Mouse (Mus musculus) lung, embryonic 16.5 days (tissue): ENCODE results near the gene Spata31d1d. TPM values are rescaled to one million over a fixed set of nuclear protein-coding genes. Genes with fewer than 3 reads are reported as not detected.

Source experiments
- ATAC-seq: fragments of 200-750 bp; cut with Nextera tagmentation; 2 replicates; pipeline ENCODE4 v1.8.0; 2017; ENCODE audit warnings: low read depth, mild to moderate bottlenecking, moderate library complexity
- H3K27ac ChIP-seq: fragments of 300-500 bp; sonication (generic); 2 replicates; pipeline ENCODE4 v1.5.1; 2014; ENCODE audit warnings: mild to moderate bottlenecking, control low read depth, low read length
- H3K27me3 ChIP-seq: fragments of 300-500 bp; sonication (generic); 2 replicates; pipeline ENCODE4 v1.6.1; 2014; ENCODE audit warnings: low read depth, low read length, mixed read lengths; ENCODE audit not compliant: control insufficient read depth, insufficient read depth
- H3K36me3 ChIP-seq: fragments of 300-500 bp; sonication (generic); 2 replicates; pipeline ENCODE4 v1.6.1; 2014; ENCODE audit warnings: low read length; ENCODE audit not compliant: control insufficient read depth, insufficient read depth
- H3K4me1 ChIP-seq: fragments of 300-500 bp; sonication (generic); replicated peaks from 2 replicates; pipeline ENCODE4 v1.6.1; 2014; ENCODE audit warnings: low read length, mixed read lengths; ENCODE audit not compliant: control insufficient read depth, insufficient read depth
- H3K4me2 ChIP-seq: fragments of 300-500 bp; sonication (generic); 2 replicates; pipeline ENCODE4 v1.6.1; 2014; ENCODE audit warnings: low read depth, low read length, control low read depth
- H3K4me3 ChIP-seq: fragments of 300-500 bp; sonication (generic); 2 replicates; pipeline ENCODE4 v1.5.1; 2014; ENCODE audit warnings: mild to moderate bottlenecking, low read length, control low read depth
- H3K9ac ChIP-seq: fragments of 300-500 bp; sonication (generic); 2 replicates; pipeline ENCODE4 v1.6.1; 2014; ENCODE audit warnings: low read length, control low read depth
- H3K9me3 ChIP-seq: fragments of 300-500 bp; sonication (generic); 2 replicates; pipeline ENCODE4 v1.6.1; 2016; ENCODE audit warnings: low read length; ENCODE audit not compliant: control insufficient read depth
- WGBS: fragments of 180-500 bp; shearing (Covaris S2); extraction: QIAGEN DNeasy Blood & Tissue Kit; methylation state at CpG from one replicate; pipeline ENCODE4 v1.1.7; 2014; 5-methylcytosine and 5-hydroxymethylcytosine counted together
- polyA plus RNA-seq: library from polyadenylated mRNA; unstranded; fragments of >200 nt; fragmentation: Nextera tagmentation; extraction: Ambion mirVana; gene quantifications from 2 replicates; pipeline ENCODE4 v1.2.1, GENCODE M21; 2015

Spata31d1d gene
- polyA plus RNA-seq, 1 experiment from 2014 or later, result not detected

DNA sequence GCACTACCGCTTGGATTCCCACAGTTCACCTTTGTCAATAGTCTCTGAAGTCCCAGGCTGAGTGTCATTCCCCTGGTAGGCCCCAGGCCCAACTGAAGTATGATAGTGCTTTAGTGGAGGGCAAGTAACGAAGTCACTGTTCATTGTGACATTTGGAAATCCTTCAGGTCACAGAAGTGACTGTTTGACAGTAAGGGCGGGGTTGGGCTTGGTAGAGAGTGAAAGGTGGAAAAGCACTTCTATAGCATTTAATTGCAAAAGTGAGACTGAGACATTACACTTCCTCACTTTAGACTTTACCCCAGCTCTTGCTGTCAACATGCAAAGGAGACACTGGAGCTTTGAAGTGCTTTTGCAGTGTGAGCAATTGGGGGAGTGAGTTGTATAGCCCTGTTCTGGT, 37.5 kb downstream of the Spata31d1d start, which contains the start of gene 4921517D22Rik:
4921517D22Rik (minus strand) TSS at position 101 of the 400 bp plus-strand sequence.
- H3K9ac ChIP-seq, result no peak within 1 kb of the TSS
- no peaks in the 10 kb centered on the region for H3K36me3 ChIP-seq
- no peak within 1 kb of the TSS for H3K4me3 ChIP-seq
- WGBS, result 77% methylated on average over 3 of the region's 3 CpGs
- H3K9me3 ChIP-seq, result no peaks in the 10 kb centered on the region
- no peak for ATAC-seq
- no peaks in the 10 kb centered on the region for H3K4me1 ChIP-seq
- no peak within 1 kb of the TSS for H3K4me2 ChIP-seq
- no peak within 1 kb of the TSS for H3K27ac ChIP-seq
- no peaks in the 10 kb centered on the region for H3K27me3 ChIP-seq

DNA sequence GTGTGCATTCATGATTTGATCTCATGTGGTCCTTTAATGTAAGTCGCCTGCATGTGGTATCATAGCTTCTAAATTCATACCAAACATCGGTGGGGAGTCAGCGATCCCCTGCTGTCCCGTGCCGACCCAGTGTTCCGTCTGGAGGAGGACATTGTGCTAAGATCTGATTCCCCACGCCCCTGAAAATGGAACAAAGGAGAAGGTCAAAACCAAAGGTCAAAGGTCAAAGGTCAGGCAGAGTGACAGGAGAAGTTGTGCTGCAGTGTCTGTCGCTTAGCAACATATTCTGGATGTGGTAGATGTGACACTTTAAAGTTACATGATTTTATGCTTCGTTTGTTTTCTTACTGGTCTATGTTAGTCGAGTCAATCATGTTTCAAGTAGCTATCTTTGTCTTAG, 40.1 kb downstream of the Spata31d1d start:
- no peak overlapping the region for H3K9ac ChIP-seq
- H3K36me3 ChIP-seq, result no peaks in the 10 kb centered on the region
- ATAC-seq, result no peak
- H3K4me3 ChIP-seq, result no peak overlapping the region
- H3K9me3 ChIP-seq, result no peaks in the 10 kb centered on the region
- H3K4me2 ChIP-seq, result no peak overlapping the region
- no peaks in the 10 kb centered on the region for H3K4me1 ChIP-seq
- 70% methylated on average over 10 of the region's 10 CpGs for WGBS
- H3K27ac ChIP-seq, result no peak overlapping the region
- no peaks in the 10 kb centered on the region for H3K27me3 ChIP-seq

DNA sequence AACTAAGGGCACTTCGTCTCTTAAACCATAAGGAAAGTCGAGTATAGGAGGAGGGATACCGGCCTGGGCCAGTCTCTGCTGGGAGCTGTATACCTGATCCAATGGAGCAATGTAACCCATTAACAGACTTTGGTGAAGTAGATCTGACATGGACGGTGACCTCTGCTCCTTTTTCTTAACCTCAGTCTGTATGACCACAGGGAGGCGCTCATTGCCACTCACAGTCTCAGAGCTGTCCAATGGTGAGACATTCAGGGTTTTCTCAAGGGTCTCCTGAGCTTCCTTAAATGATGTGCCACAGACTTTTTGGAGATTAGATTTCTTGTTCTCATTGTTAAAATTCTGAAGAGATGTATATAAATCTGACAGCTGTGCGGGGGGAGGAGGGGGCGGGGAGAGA, 41.0 kb downstream of the Spata31d1d start:
- ATAC-seq, result no peak
- Histone ChIP-seq H3K4me3 (no peak overlapping the region), H3K9ac (no peak overlapping the region), H3K4me2 (no peak overlapping the region), H3K9me3 (no peaks in the 10 kb centered on the region), H3K4me1 (no peaks in the 10 kb centered on the region), H3K36me3 (no peaks in the 10 kb centered on the region), H3K27ac (no peak overlapping the region), H3K27me3 (no peaks in the 10 kb centered on the region)
- 76% methylated on average over 7 of the region's 7 CpGs for WGBS

DNA sequence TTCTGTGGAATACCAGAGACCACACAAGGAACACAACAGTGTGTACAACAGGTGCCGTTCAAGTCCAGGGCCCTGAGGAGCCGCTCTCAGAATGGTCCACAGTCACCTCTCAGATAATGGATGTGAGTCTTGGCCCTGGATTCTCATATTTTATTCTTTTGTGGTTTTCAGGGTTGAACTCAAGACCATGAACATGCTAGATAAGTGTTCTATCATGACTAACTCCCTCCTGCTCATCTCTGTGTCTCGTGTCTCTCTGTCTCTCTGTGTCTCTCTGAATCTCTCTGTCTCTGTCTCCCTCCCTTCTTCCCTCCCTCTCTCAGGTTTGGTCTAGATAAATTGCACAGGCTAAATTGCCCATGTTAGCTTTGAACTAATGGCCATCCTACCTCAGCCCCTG, 41.7 kb downstream of the Spata31d1d start:
- no peak for ATAC-seq

DNA sequence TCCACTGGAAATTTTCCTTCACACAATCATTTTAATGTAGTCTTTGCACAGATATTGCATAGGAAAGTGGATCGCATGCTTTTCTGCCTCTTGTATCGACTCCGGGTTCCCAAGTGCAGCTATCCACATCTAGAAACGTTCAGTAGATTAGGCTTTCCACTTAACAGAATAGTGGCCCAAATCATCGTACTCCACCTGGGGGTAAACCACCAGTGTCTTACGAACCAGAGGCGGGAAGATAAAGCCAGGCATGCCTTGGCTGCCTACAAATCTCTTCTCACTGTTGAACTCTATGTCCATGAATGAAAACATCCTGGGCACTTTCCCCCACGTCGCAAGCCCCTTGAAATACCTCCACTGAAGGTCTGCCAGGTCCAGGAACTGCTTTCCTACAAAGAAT, 42.2 kb downstream of the Spata31d1d start:
- H3K9ac ChIP-seq, result no peak overlapping the region
- no peak overlapping the region for H3K4me3 ChIP-seq
- H3K4me2 ChIP-seq, result no peak overlapping the region
- no peaks in the 10 kb centered on the region for H3K9me3 ChIP-seq
- no peaks in the 10 kb centered on the region for H3K4me1 ChIP-seq
- no peak overlapping the region for H3K27ac ChIP-seq
- 78% methylated on average over 9 of the region's 9 CpGs for WGBS
- no peaks in the 10 kb centered on the region for H3K36me3 ChIP-seq
- H3K27me3 ChIP-seq, result no peaks in the 10 kb centered on the region
- no peak for ATAC-seq

More for the DNA sequence above, 41.7 kb downstream of the Spata31d1d start:
- Histone ChIP-seq H3K4me2 (no peak overlapping the region), H3K36me3 (no peaks in the 10 kb centered on the region), H3K4me1 (no peaks in the 10 kb centered on the region), H3K27me3 (no peaks in the 10 kb centered on the region), H3K9me3 (no peaks in the 10 kb centered on the region), H3K4me3 (no peak overlapping the region), H3K27ac (no peak overlapping the region), H3K9ac (no peak overlapping the region)
- WGBS, result 89% methylated on average over 3 of the region's 3 CpGs

DNA sequence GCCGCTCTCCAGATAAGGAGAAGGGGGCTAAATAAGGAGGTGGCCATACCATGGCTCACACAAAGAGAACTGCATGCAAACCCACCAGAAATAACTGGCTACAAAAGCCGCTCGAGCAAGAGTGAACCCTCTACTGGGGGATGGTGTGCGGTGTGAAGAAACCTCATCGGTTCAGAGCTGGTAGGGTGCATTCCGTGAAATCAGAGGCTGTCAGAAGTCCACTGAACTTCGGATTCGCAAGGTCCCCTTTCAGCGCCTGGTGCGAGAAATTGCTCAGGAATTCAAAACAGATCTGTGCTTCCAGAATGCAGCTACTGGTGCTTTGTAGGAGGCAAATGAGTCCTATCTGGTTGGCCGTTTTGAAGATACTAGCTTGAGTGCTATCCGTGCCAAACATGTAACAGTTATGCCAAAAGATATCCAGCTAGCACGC, 43.2 kb downstream of the Spata31d1d start:
- no peaks in the 10 kb centered on the region for H3K36me3 ChIP-seq
- no peaks in the 10 kb centered on the region for H3K27me3 ChIP-seq
- 54% methylated on average over 13 of the region's 13 CpGs for WGBS
- H3K9ac ChIP-seq, result no peak overlapping the region
- H3K4me3 ChIP-seq, result no peak overlapping the region
- H3K4me2 ChIP-seq, result no peak overlapping the region
- ATAC-seq, result no peak
- no peaks in the 10 kb centered on the region for H3K4me1 ChIP-seq
- no peaks in the 10 kb centered on the region for H3K9me3 ChIP-seq
- no peak overlapping the region for H3K27ac ChIP-seq

DNA sequence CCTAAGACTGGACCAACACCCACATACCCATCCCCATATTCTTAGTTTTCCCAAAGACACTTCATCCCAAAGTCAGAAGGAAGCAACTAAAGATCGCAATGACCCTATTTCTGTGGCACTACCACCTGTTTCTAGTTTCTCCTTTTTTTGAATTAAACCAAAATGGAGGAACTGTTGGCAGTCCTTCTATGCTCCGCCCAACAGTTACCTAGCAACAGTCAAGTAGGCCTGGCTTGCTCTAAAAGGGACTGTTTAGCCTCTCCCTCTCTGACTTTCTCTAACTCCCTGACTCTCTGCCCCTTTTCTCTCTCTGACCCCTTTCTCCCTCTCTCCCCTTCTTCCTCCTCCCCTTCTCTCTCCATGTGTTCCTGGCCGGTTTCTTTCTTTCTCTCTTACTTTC, 46.3 kb downstream of the Spata31d1d start:
- Histone ChIP-seq H3K9me3 (no peaks in the 10 kb centered on the region), H3K4me2 (no peak overlapping the region), H3K27me3 (no peaks in the 10 kb centered on the region), H3K4me1 (no peaks in the 10 kb centered on the region), H3K27ac (no peak overlapping the region), H3K4me3 (no peak overlapping the region), H3K36me3 (no peaks in the 10 kb centered on the region), H3K9ac (no peak overlapping the region)
- WGBS, result 84% methylated on average over 3 of the region's 3 CpGs
- ATAC-seq, result no peak

DNA sequence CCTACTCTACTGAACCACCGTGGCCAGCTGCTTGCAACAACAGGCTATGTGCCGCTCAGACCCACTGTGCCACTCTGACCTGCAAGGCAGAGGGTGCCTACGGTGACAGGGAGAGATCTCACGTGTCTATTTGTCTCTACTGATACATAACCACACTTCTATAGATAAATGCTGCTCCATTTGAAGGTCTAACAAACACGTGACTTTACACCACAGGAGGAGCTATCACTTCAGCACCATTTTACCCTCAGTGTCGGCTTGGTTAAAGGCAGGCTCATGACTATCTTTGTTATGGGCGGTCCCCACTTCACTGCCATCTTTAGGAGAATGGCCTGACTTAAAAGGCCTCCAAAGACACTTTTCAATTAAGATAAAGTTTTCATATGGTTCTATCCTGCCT, 48.9 kb downstream of the Spata31d1d start:
- H3K27me3 ChIP-seq, result no peaks in the 10 kb centered on the region
- no peaks in the 10 kb centered on the region for H3K36me3 ChIP-seq
- 23% methylated on average over 7 of the region's 7 CpGs for WGBS
- no peak overlapping the region for H3K9ac ChIP-seq
- H3K4me2 ChIP-seq, result no peak overlapping the region
- ATAC-seq, result no peak
- no peaks in the 10 kb centered on the region for H3K9me3 ChIP-seq
- H3K4me3 ChIP-seq, result no peak overlapping the region
- H3K4me1 ChIP-seq, result no peaks in the 10 kb centered on the region
- H3K27ac ChIP-seq, result no peak overlapping the region

DNA sequence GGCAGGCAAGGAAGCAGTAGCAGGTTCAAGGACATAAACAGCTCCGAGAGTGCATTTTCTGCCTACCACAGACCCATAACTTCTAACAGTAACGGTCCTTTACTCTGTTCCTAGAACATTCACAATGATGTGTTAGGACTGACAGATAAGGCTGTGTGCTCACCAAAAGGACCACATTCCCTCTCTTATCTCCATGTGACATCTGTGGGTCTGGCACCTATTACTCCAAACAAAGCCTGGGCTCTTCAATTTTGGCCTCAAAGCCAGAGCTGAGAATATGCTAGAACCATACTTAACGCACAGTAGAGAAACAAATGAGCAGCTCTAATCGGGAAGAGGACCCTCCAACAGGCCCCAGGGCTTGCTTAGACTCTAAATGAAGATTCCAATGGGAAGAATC, 51.6 kb downstream of the Spata31d1d start:
- H3K27me3 ChIP-seq, result no peaks in the 10 kb centered on the region
- ATAC-seq, result no peak
- WGBS, result 49% methylated on average over 4 of the region's 4 CpGs
- H3K4me3 ChIP-seq, result no peak overlapping the region
- no peaks in the 10 kb centered on the region for H3K4me1 ChIP-seq
- no peaks in the 10 kb centered on the region for H3K9me3 ChIP-seq
- H3K27ac ChIP-seq, result no peak overlapping the region
- H3K9ac ChIP-seq, result no peak overlapping the region
- H3K36me3 ChIP-seq, result no peaks in the 10 kb centered on the region
- no peak overlapping the region for H3K4me2 ChIP-seq

DNA sequence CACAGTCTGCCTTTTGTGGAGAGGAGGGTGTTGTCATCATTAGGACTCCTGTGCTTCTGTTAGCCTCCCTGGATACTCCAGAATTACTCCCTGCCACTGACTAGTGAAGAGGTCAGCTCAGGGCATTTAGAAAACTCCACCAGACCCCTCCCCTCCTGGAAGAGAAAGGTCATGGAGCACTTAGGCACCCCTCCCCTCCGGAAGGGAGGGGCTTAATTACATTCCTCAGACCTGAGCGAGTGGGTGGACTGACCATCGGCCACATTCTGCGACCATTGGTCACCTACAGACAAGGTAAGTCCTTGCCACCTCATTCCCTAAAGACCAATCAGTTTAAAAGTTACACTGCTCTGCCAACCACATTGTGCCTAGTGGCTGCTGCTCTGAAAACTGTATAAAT, 52.2 kb downstream of the Spata31d1d start:
- Histone ChIP-seq H3K36me3 (no peaks in the 10 kb centered on the region), H3K4me3 (no peak overlapping the region), H3K9me3 (no peaks in the 10 kb centered on the region), H3K27me3 (no peaks in the 10 kb centered on the region), H3K4me2 (no peak overlapping the region), H3K27ac (no peak overlapping the region), H3K9ac (no peak overlapping the region), H3K4me1 (peaks cover 2% of the 10 kb centered on the region)
- ATAC-seq, result no peak
- WGBS, result 34% methylated on average over 4 of the region's 4 CpGs
